In the genomic region with DNA sequence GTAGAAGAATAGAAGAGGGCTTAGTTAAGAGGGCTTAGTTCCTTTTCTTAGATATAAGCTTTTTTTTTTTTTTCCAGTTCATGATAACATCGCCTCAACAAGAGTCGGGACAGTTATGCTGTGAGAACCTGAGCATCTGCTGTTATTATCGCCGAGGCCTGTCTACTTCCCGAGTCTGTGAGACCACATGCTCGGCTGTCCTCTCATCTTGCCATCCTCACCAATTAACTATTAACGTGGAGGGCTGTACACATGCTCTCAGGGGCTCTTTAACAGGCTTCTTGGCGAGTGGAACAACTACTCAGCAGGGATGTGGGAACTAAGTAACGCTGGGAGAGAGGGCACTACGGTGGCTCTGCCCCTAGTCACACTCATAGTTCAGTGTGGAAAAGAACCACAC, we compare ENCODE assay signal across 13 mouse cellular contexts.
DNase-seq lines count a peak whose midpoint lies in the region; ATAC-seq and TF ChIP-seq lines count a peak whose summit lies in the region.
"Had no signal": no experiment of that assay in that cellular context is flagged by ENCODE, and none has a peak within 500 bp of the region (broad histone marks: within the 10 kb centered on the region; RNA-seq: fewer than 3 reads in every experiment).

No protein-coding gene starts in this region.

- H3K4me1 ChIP-seq in forebrain, embryonic 10.5 days = peaks cover 44% of the 10 kb centered on the region
- no peaks in the 10 kb centered on the region for H3K4me1 ChIP-seq in forebrain, postnatal 0 days (ENCODE audit: insufficient read depth)
- H3K4me1 ChIP-seq in midbrain, postnatal 0 days (ENCODE audit: insufficient read depth, low read length) = no peaks in the 10 kb centered on the region
- H3K4me1 ChIP-seq in midbrain, embryonic 14.5 days (ENCODE audit: control insufficient read depth, insufficient read depth, low read length) = no peaks in the 10 kb centered on the region
- H3K4me1 ChIP-seq in forebrain, embryonic 11.5 days (replicated peaks; ENCODE audit: control insufficient read depth, insufficient read depth, low read length) = no peaks in the 10 kb centered on the region

- H3K9me3 ChIP-seq in forebrain, embryonic 10.5 days = no peaks in the 10 kb centered on the region
- H3K9me3 ChIP-seq in forebrain, postnatal 0 days (ENCODE audit: low read length) = no peaks in the 10 kb centered on the region
- no peaks in the 10 kb centered on the region for H3K9me3 ChIP-seq in midbrain, postnatal 0 days (ENCODE audit: low read length)
- H3K9me3 ChIP-seq in midbrain, embryonic 14.5 days (ENCODE audit: control insufficient read depth, low read length) = no peaks in the 10 kb centered on the region
- H3K9me3 ChIP-seq in forebrain, embryonic 11.5 days (ENCODE audit: control insufficient read depth, low read length) = no peaks in the 10 kb centered on the region
- H3K9me3 ChIP-seq: liver, embryonic 12.5 days had no signal

- no peaks in the 10 kb centered on the region for H3K27me3 ChIP-seq in forebrain, embryonic 10.5 days (ENCODE audit: poor library complexity, severe bottlenecking)
- no peaks in the 10 kb centered on the region for H3K27me3 ChIP-seq in forebrain, postnatal 0 days (ENCODE audit: insufficient read depth, low read length)
- no peaks in the 10 kb centered on the region for H3K27me3 ChIP-seq in midbrain, postnatal 0 days (ENCODE audit: insufficient read depth, low read length)
- peaks cover 13% of the 10 kb centered on the region for H3K27me3 ChIP-seq in midbrain, embryonic 14.5 days (ENCODE audit: control insufficient read depth, insufficient read depth, low read length)
- no peaks in the 10 kb centered on the region for H3K27me3 ChIP-seq in forebrain, embryonic 11.5 days (ENCODE audit: control insufficient read depth, insufficient read depth, low read length)
- H3K27me3 ChIP-seq: liver, embryonic 12.5 days had no signal

- H3K4me3 ChIP-seq in forebrain, embryonic 10.5 days = no peak overlapping the region
- H3K4me3 ChIP-seq in forebrain, postnatal 0 days (ENCODE audit: low read depth, low read length) = no peak overlapping the region
- no peak overlapping the region for H3K4me3 ChIP-seq in midbrain, postnatal 0 days (ENCODE audit: low read depth, low read length)
- H3K4me3 ChIP-seq in midbrain, embryonic 14.5 days (replicated peaks; ENCODE audit: low read depth, low read length) = no peak overlapping the region
- H3K4me3 ChIP-seq in forebrain, embryonic 11.5 days (ENCODE audit: low read depth, low read length) = no peak overlapping the region
- H3K4me3 ChIP-seq: liver, embryonic 12.5 days had no signal

- TF ChIP-seq CTCF in forebrain, postnatal 0 days (IDR thresholded peaks at IDR 0.05; ENCODE audit: low read depth) = no peak
- no peak for TF ChIP-seq CTCF in midbrain, postnatal 0 days (IDR thresholded peaks at IDR 0.05)

- H3K9ac ChIP-seq in forebrain, postnatal 0 days = no peak overlapping the region
- H3K9ac ChIP-seq in midbrain, postnatal 0 days (replicated peaks; ENCODE audit: low read length, poor library complexity, severe bottlenecking) = no peak overlapping the region
- H3K9ac ChIP-seq in midbrain, embryonic 14.5 days (replicated peaks; ENCODE audit: low read length) = no peak overlapping the region
- no peak overlapping the region for H3K9ac ChIP-seq in forebrain, embryonic 11.5 days (ENCODE audit: low read length)
- H3K9ac ChIP-seq: liver, embryonic 12.5 days had no signal

- H3K27ac ChIP-seq in forebrain, embryonic 10.5 days = peak overlapping the region; percentile 68
- H3K27ac ChIP-seq in forebrain, postnatal 0 days (ENCODE audit: low read depth, low read length) = no peak overlapping the region
- H3K27ac ChIP-seq in midbrain, postnatal 0 days (ENCODE audit: low read depth, low read length) = no peak overlapping the region
- no peak overlapping the region for H3K27ac ChIP-seq in midbrain, embryonic 14.5 days (replicated peaks; ENCODE audit: low read depth, low read length)
- peak overlapping the region; percentile 39; the same call in 1 of the 2 replicates for H3K27ac ChIP-seq in forebrain, embryonic 11.5 days (ENCODE audit: low read depth, low read length)
- H3K27ac ChIP-seq: liver, embryonic 12.5 days had no signal

- 39% methylated on average over 10 of the region's 10 CpGs for WGBS in forebrain, embryonic 10.5 days
- WGBS in forebrain, postnatal 0 days = 17% methylated on average over 10 of the region's 10 CpGs
- WGBS in midbrain, postnatal 0 days = 43% methylated on average over 10 of the region's 10 CpGs
- 49% methylated on average over 10 of the region's 10 CpGs for WGBS in midbrain, embryonic 14.5 days
- WGBS in forebrain, embryonic 11.5 days = 20% methylated on average over 10 of the region's 10 CpGs

- ATAC-seq in forebrain, postnatal 0 days = no peak; the same call in 1 of the 2 replicates
- 0 out of 2 replicates have a peak, but pooled peaks have one; percentile 23 for ATAC-seq in midbrain, postnatal 0 days (ENCODE audit: low FRiP score)
- ATAC-seq in midbrain, embryonic 14.5 days (ENCODE audit: low FRiP score, low TSS enrichment) = no peak
- peak; percentile 74 for ATAC-seq in forebrain, embryonic 11.5 days (replicated peaks; ENCODE audit: low FRiP score)
- ATAC-seq: activated CD4-positive, CD25-positive, alpha-beta regulatory T cell, adult 4 months; liver, embryonic 12.5 days had no signal

- no peaks in the 10 kb centered on the region for H3K36me3 ChIP-seq in forebrain, embryonic 10.5 days (replicated peaks)
- H3K36me3 ChIP-seq in forebrain, postnatal 0 days (ENCODE audit: insufficient read depth) = no peaks in the 10 kb centered on the region
- no peaks in the 10 kb centered on the region for H3K36me3 ChIP-seq in midbrain, postnatal 0 days (ENCODE audit: insufficient read depth, low read length)
- H3K36me3 ChIP-seq in midbrain, embryonic 14.5 days (ENCODE audit: control insufficient read depth, insufficient read depth, low read length) = no peaks in the 10 kb centered on the region
- H3K36me3 ChIP-seq in forebrain, embryonic 11.5 days (ENCODE audit: control insufficient read depth, insufficient read depth, low read length) = no peaks in the 10 kb centered on the region
- H3K36me3 ChIP-seq: liver, embryonic 12.5 days had no signal

- H3K4me2 ChIP-seq in forebrain, postnatal 0 days (ENCODE audit: low read depth) = no peak overlapping the region
- H3K4me2 ChIP-seq in midbrain, postnatal 0 days (ENCODE audit: low read depth, low read length, poor library complexity, severe bottlenecking) = no peak overlapping the region
- H3K4me2 ChIP-seq in midbrain, embryonic 14.5 days (ENCODE audit: low read length) = no peak overlapping the region
- H3K4me2 ChIP-seq in forebrain, embryonic 11.5 days (ENCODE audit: low read depth, low read length, severe bottlenecking) = no peak overlapping the region
- H3K4me2 ChIP-seq: liver, embryonic 12.5 days had no signal

- DNase-seq in forebrain, embryonic 10.5 days (ENCODE audit: extremely low spot score, low spot score) = no peak
- no peak for DNase-seq in forebrain, postnatal 0 days
- DNase-seq in midbrain, postnatal 0 days (ENCODE audit: low spot score) = peak; percentile 74
- no peak for DNase-seq in midbrain, embryonic 14.5 days
- no peak for DNase-seq in forebrain, embryonic 11.5 days (ENCODE audit: low spot score)
- DNase-seq in retina, embryonic 14.5 days (ENCODE audit: low spot score) = peak; percentile 77
- no peak for DNase-seq in MN1 (ENCODE audit: low spot score)
- no peak for DNase-seq in natural killer cell, adult 2 months (ENCODE audit: low spot score in 2 of 2)
- DNase-seq: heart, adult 11 months; heart, postnatal 36 days; lung, postnatal 10 days had no signal

Comparison
In these comparisons a context has a peak if more than half of its experiments do, and no peak if none do; other contexts are left out.
1. DNase-seq: peak in midbrain, postnatal 0 days (single experiment) and retina, embryonic 14.5 days (single experiment); none in forebrain, embryonic 10.5 days (single experiment), forebrain, postnatal 0 days (single experiment), midbrain, embryonic 14.5 days (single experiment), forebrain, embryonic 11.5 days (single experiment), MN1 (single experiment) and natural killer cell, adult 2 months (0 of 2).
2. H3K27ac ChIP-seq: peak in forebrain, embryonic 10.5 days (single experiment) and forebrain, embryonic 11.5 days (single experiment); none in forebrain, postnatal 0 days (single experiment), midbrain, postnatal 0 days (single experiment) and midbrain, embryonic 14.5 days (single experiment).
3. ATAC-seq: peak in midbrain, postnatal 0 days (single experiment) and forebrain, embryonic 11.5 days (single experiment); none in forebrain, postnatal 0 days (single experiment) and midbrain, embryonic 14.5 days (single experiment).